Mouse (Mus musculus) urinary bladder, postnatal 4 days (tissue): ENCODE results near the gene 1700024P04Rik.

Experiments used
- DNase-seq, 2 experiments: peaks; one replicate each; pipeline ENCODE4 v3.0.0; 2021 to 2022; ENCODE audit warnings: low spot score in 2 of 2

The 1700024P04Rik gene

DNA sequence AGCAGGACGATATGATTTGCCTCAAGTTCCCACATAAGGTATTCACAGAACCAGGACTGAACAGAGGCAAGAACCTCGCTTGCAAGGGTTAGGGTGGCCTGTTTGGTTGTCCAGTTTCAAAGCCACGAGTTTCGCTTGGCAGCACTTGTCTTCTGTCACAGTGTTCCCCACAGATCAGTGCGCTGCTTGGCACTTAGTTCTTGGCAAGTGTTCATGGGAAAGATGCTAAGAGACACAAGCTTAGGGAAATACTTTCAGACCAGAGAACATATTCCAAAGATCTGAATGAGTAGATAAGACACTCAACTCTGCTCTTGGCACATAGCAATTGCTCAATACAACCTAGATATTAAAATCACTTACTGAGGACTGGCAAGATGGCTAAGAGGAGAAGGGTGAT is 17.8 kb downstream of the 1700024P04Rik start:
- no peak for DNase-seq

- DNase-seq: no peak
These were observed 20.8 kb downstream of the 1700024P04Rik start for GRCm38 (mm10) chr13:98963612-98964011.

- no peak for DNase-seq
These were observed 26.2 kb downstream of the 1700024P04Rik start for GRCm38 (mm10) chr13:98958177-98958576.

GRCm38 (mm10) chr13:98956209-98956608 is 28.2 kb downstream of the 1700024P04Rik start:
- no peak for DNase-seq

DNA sequence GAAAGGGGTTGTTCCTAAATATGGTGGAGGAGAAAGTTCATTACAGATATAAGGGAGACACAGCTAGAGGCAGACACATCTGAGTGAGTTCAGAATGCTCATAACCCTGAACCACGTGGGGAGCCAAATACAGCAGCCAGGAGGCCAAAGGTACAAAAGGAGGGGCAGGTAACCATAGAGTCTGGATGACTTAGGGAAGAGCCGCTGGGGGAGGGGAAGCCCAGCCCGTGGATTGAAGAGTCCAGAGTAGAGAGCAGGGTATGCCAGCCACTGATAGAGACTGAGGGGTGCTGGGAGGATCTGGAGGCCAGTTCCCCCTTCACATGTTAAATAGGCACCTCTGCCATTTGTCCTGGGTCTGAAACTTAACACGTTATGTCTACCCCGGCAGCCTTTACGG is 28.7 kb downstream of the 1700024P04Rik start:
- DNase-seq: no peak

- no peak for DNase-seq
These were observed 29.1 kb downstream of the 1700024P04Rik start for GRCm38 (mm10) chr13:98955226-98955625.

GRCm38 (mm10) chr13:98953830-98954229 is 30.5 kb downstream of the 1700024P04Rik start:
- no peak for DNase-seq

DNA sequence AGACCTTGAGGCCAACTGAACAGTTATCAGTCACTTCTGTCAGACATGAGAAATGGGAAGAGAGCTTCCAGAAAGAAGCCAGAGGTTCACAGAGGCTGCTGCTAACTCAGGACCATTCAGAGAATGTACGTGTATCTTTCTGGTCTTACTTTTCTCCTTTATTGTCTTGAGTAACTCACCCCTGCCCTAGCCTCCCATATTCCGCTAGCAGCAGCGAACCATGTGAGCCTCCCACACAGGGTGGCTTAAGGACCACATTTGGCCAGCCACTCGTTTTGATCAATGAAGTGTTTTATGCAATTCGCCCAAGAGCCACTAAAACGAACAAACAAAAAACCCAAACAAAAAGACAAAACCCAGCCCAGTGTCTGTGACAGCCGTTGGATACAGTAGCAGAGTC is 32.4 kb downstream of the 1700024P04Rik start:
- DNase-seq: no peak

- DNase-seq: no peak
These were observed 36.2 kb downstream of the 1700024P04Rik start for GRCm38 (mm10) chr13:98948146-98948545.

GRCm38 (mm10) chr13:98946434-98946833 is 37.9 kb downstream of the 1700024P04Rik start:
- no peak for DNase-seq

GRCm38 (mm10) chr13:98945908-98946307 is 38.5 kb downstream of the 1700024P04Rik start:
- DNase-seq: no peak

GRCm38 (mm10) chr13:98945381-98945780 is 39.0 kb downstream of the 1700024P04Rik start:
- DNase-seq: no peak

- DNase-seq: no peak
These were observed 39.7 kb downstream of the 1700024P04Rik start for GRCm38 (mm10) chr13:98944620-98945081.

GRCm38 (mm10) chr13:98942360-98942759 is 42.0 kb downstream of the 1700024P04Rik start:
- DNase-seq: no peak

DNA sequence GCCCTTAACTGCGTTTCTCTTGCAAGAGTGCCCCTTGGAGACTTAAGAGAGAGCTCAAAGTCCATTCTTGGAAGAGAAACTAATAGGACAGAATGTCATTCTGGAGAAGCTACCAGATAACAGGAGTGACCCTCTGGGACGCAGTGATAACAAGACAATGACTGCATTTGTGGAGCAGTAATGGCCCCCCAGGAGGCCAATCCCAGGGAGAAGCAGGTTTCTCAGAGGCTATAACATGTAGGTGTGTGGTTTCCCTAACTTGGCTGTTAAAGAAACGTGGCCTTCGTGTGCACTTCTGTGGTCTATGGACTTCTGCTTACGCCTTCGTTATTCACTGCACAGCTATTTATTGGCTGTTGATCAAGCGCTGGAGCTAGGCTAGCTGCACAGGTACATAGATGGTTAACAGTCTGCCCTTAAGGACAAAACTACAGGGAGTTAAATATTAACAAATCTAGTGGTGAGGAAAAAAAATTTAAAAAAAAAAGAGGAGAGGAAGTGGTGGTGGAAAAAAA is 42.5 kb downstream of the 1700024P04Rik start:
- DNase-seq: no peak

- DNase-seq: no peak
These were observed 47.3 kb downstream of the 1700024P04Rik start for GRCm38 (mm10) chr13:98937108-98937507.
